Mouse (Mus musculus) activated CD4-positive, CD25-positive, alpha-beta regulatory T cell, adult 4 months (primary cell): ENCODE results near the gene Nectin3. TPM values are rescaled to one million over a fixed set of nuclear protein-coding genes. Genes with fewer than 3 reads are reported as not detected.
A peak's percentile ranks its signal among the peaks of the same experiment; 100 is the strongest.

ENCODE experiments used
- ATAC-seq: one replicate; pipeline ENCODE4 v1.8.0; 2017
- polyA plus RNA-seq, 2 experiments: library from polyadenylated mRNA; unstranded; fragments of 100-300 nt; shearing (Covaris generic); gene quantifications; one replicate each; pipeline ENCODE4 v1.2.1; 2017

The Nectin3 gene
- polyA plus RNA-seq: under 1 TPM in 1 of 2 experiments, not detected in 1; 0.25 TPM

- ATAC-seq: no peak
Observed at GRCm38 (mm10) chr16:46498421-46498789, at the start of gene Nectin3. Gene Nectin3 (minus strand): TSS chr16:46498525.

- ATAC-seq: no peak
Observed at GRCm38 (mm10) chr16:46538092-46538491, 39.8 kb upstream of the Nectin3 start.

GRCm38 (mm10) chr16:46532465-46533254 is 34.3 kb upstream of the Nectin3 start:
- no peak for ATAC-seq

- ATAC-seq: no peak
Observed at GRCm38 (mm10) chr16:46531023-46531422, 32.7 kb upstream of the Nectin3 start.

GRCm38 (mm10) chr16:46520885-46521417 is 22.6 kb upstream of the Nectin3 start:
- ATAC-seq: no peak

- ATAC-seq: no peak
Observed at GRCm38 (mm10) chr16:46519606-46520005, 21.3 kb upstream of the Nectin3 start.

- no peak for ATAC-seq
Observed at GRCm38 (mm10) chr16:46507944-46508333, 9.6 kb upstream of the Nectin3 start.

GRCm38 (mm10) chr16:46507260-46507943 is 9.1 kb upstream of the Nectin3 start:
- ATAC-seq: no peak

GRCm38 (mm10) chr16:46504006-46504405 is 5.7 kb upstream of the Nectin3 start:
- no peak for ATAC-seq

GRCm38 (mm10) chr16:46502311-46502710 is 4.0 kb upstream of the Nectin3 start:
- ATAC-seq: no peak

- no peak for ATAC-seq
Observed at GRCm38 (mm10) chr16:46500759-46501158, 2.4 kb upstream of the Nectin3 start.

- ATAC-seq: no peak
Observed at GRCm38 (mm10) chr16:46497686-46498420, 472 bp downstream of the Nectin3 start.

- ATAC-seq: peak; percentile 52
Observed at GRCm38 (mm10) chr16:46496889-46497685, 1.2 kb downstream of the Nectin3 start.

- no peak for ATAC-seq
Observed at GRCm38 (mm10) chr16:46496031-46496868, 2.1 kb downstream of the Nectin3 start.

GRCm38 (mm10) chr16:46495201-46495600 is 3.1 kb downstream of the Nectin3 start:
- no peak for ATAC-seq

- ATAC-seq: no peak
Observed at GRCm38 (mm10) chr16:46487436-46488097, 10.8 kb downstream of the Nectin3 start.

GRCm38 (mm10) chr16:46477336-46477735 is 21.0 kb downstream of the Nectin3 start:
- no peak for ATAC-seq

- ATAC-seq: no peak
Observed at GRCm38 (mm10) chr16:46451421-46451820, 46.9 kb downstream of the Nectin3 start.

GRCm38 (mm10) chr16:46449013-46449412 is 49.3 kb downstream of the Nectin3 start:
- ATAC-seq: no peak

GRCm38 (mm10) chr16:46431317-46431716 is 67.0 kb downstream of the Nectin3 start:
- ATAC-seq: no peak

GRCm38 (mm10) chr16:46416177-46416576 is 82.1 kb downstream of the Nectin3 start:
- ATAC-seq: no peak
